Mouse (Mus musculus) erythroblast, adult 5-6 weeks (primary cell): Measurements from ENCODE around the gene Hmox1. TPM values are rescaled to one million over a fixed set of nuclear protein-coding genes. Genes with fewer than 3 reads are reported as not detected.

Source experiments
- ATAC-seq: replicated peaks from 2 replicates; pipeline ENCODE4 v1.8.0; 2016; ENCODE audit warnings: moderate number of reproducible peaks, mild to moderate bottlenecking, moderate TSS enrichment, inconsistent platforms; ENCODE audit not compliant: poor library complexity, low FRiP score, severe bottlenecking
- total RNA-seq, 2 experiments: library from RNA; stranded (forward) in 1 of 2; stranded (reverse) in 1 of 2; fragments of 150-400 nt in 1 of 2; fragments of 200-764, 138-1000 nt in 1 of 2; gene quantifications; 2 replicates each; pipeline versions ENCODE4 v1.2.3 to v1.2.4; 2015 to 2017; ENCODE audit warnings: low replicate concordance in 2 of 2

The Hmox1 gene
- total RNA-seq (2015; ENCODE audit: low replicate concordance) (38.8 and 51.6 TPM in 2 replicates), total RNA-seq (2017; ENCODE audit: low replicate concordance) (58.8 and 63.7 TPM in 2 replicates)

DNA sequence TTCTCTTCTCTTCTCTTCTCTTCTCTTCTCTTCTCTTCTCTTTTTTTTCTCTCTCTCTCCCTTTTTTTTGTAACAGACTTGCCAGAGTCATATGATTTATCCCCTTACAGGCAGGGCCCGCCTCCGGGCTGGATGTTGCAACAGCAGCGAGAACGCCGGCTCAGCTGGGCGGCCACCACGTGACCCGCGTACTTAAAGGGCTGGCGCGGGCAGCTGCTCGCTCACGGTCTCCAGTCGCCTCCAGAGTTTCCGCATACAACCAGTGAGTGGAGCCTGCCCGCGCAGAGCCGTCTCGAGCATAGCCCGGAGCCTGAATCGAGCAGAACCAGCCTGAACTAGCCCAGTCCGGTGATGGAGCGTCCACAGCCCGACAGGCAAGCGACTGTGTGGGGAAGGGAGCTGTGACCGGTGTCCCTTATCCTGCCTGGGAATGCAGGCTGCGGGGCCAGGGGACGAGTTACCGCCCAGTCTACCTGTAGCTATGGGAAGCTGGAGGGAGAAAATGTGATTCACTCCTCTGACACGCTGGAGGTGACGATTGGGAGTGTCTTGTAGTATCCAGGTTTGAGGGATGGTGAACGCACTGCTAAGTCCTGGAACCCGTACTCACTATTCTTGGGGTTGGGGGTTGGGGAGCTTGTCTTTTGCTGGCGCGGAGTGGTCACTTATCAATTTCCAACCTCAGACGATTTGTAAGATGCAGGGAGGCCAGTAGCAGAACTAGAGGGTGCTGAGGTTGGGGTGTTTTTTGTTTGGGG lies at the start of gene Hmox1:
Hmox1 (plus strand) TSS at position 223 of the 758 bp plus-strand sequence.
- peak; percentile 57 for ATAC-seq

DNA sequence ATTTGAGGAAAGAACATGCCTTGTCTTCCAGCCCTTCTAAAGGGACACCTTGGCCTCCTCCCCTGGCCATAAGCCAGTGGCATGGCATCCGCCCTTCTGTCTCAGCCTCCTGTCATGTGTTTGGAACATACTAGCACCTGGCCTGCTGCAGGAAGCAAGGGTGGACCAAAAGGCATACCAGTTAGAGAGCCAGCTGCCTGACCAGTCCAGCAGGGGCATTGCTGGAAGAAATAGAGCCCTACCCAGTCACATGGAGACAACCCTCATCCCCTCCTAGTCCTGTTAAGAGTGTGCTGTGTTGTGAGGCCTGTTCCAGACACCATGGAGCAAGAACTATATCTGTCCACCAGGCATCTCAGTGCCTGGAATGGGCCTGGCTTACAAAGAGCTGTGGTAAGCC lies 47.1 kb upstream of the Hmox1 start:
- no peak for ATAC-seq

DNA sequence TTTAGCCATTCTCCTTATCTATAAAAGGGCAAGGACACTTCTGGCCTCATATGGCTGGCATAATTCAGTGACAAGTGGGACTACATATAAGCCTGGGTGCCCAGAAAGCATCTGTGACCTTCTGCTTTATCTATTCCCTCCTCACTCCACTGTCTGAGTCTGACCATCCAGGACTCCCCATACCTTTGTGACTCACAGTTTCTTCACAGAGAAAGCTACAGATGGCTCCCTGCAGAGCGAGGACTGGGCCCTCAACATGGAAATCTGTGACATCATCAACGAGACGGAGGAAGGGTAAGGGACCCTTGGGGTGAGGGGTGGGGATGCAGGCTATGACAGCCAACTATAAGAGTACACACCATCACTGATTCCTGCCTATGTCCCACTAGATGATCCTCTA lies 45.6 kb upstream of the Hmox1 start:
- ATAC-seq, result no peak

DNA sequence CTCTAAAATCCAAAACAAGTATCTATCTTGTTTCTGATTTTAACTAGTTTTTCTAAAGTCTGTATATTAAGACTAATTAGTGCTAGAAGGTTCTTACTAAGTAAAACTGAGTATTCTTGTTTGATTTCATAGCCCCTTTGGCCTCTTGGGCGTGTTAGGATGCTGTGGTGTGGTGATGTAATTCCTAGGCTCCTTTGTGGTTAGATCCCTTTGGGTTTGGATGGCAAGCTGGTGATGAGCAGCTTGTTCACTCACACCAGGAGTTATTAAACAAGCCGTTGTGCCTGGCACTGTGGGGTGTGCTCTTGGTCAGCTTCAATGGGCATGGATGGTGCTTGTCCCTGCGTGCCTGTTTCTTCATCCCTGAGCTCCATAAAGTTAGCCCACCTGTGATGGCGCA lies 40.1 kb upstream of the Hmox1 start:
- ATAC-seq, result no peak

DNA sequence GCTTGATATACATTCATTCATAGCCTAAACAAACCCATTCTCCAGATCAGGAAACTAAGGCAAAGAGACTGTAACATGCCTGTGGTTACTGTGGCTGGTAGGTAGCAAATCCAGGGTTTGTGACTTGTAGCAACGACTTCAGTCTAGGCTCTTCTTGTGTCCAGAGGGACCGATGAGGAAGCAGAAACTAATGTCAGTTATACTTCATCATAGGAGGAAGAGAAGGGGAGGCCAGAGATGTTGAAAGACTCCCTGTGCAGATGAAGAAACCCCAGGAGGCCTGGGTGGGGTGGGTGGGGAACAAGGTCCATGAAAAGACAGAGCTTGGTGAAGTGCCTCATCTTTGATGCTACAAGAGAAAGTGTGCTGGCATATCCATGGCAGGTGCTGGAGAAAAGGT lies 37.7 kb upstream of the Hmox1 start:
- no peak for ATAC-seq

DNA sequence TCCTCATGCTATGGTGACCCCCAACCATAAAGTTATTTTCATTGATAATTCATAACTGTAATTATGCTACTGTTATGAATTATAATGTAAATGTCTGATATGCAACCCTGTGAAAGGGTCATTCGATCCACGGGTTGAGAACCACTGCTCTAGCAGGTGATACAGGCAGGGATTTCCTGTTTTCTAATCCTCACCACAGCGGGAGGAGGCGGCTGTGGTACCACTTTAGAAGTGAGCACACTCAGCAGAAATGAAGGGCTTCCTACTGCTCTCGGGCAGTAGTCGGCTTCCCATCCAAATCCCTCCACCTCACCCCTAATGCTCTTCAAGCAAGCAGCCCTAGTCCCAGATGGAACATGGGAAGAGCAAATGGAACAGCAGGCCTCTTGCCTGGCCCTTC lies 33.4 kb upstream of the Hmox1 start:
- no peak for ATAC-seq

DNA sequence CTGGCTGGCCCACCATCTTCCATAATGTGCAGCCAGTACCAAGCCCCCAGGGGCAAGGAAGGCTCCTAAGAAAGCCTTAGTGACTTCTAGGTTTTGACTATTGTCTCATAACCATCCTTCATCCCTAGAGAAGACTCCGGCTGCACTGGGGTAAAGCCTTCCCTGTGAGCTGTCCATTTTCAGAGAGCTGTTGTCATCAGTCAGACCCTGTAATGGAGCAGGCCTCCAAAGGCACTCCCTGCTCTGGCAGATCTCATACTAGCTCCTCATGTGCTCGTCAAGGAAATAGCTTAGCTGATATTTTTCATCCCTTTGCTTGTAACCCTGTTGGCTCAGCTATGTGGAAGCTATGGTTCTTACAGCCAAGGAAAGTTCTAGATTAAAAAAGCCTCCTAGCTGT lies 32.6 kb upstream of the Hmox1 start:
- no peak for ATAC-seq

DNA sequence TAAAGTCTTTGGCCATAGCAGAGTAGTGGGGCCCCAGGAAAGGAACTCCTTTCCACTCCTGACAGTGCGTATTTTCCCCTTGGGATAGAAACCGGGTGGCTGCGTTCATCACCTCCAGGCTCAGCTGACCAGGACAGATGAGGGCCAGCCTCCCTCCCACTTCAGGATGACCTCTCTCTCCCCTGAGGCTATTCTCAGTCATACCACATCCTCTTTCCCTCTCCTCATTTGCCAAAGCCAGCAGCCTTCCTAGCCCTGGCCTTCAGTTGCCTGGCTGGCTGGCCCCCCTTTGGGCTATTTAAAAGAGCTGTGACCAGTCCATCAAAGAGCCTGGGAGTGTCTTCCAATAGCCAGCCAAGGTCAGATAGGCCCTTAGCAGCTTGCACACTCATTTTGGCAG lies 30.1 kb upstream of the Hmox1 start:
- no peak for ATAC-seq

DNA sequence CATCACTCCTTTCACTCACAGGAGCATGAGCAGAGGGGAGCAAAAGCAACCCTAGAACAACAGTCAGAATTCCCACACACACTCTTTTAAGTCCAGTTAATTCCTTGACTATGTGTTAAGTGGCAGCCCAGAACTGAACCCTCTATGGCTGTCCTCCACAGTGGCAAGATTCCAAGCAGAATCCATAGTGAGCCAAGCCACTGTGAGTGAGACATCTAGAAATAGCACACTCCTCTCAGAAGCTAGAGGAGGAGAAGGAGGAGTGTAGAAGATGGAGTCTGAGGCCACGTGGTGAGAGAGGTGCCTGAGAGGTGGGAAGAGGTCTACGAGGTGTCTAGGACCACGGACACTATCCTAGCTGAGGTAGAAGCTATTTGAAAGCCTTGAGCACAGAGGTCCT lies 28.6 kb upstream of the Hmox1 start:
- no peak for ATAC-seq

DNA sequence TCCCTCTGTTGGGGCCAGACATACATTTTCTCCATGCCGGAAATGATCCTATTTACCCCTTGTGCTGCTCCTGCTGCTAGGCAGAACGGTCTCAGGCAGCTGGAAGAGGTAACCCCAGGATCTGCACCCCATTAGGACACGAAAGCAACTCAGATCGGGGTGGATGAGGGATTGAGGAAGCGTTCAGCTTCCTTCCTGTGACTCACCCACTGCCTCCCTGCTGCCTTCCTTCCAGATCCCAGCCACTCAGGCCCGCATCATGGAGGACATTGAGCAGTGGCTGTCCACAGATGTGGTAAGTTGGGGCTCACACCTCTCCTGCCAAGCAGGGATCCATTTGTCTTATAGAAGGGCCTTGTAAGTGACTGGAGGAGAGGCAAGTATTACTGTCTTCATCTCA lies 26.1 kb upstream of the Hmox1 start:
- no peak for ATAC-seq

DNA sequence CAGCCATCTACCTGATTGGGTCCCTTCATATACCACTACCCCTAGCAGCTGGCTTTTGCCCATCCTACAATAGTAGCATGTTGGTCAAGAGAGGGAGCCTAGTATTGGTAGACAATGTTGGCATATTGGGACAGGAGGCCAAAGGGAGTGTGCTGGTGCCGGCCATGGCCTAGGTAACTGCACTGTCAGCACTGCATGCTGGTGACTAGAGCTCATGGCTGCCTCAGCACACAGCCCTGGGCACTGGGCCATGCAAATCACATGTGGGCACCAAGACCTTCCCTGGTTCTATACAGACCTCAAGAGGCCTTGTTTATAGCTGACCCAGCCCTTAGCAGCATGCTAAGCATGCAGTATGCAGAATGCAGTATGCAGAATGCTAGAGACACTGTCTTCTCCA lies 23.1 kb upstream of the Hmox1 start:
- no peak for ATAC-seq

DNA sequence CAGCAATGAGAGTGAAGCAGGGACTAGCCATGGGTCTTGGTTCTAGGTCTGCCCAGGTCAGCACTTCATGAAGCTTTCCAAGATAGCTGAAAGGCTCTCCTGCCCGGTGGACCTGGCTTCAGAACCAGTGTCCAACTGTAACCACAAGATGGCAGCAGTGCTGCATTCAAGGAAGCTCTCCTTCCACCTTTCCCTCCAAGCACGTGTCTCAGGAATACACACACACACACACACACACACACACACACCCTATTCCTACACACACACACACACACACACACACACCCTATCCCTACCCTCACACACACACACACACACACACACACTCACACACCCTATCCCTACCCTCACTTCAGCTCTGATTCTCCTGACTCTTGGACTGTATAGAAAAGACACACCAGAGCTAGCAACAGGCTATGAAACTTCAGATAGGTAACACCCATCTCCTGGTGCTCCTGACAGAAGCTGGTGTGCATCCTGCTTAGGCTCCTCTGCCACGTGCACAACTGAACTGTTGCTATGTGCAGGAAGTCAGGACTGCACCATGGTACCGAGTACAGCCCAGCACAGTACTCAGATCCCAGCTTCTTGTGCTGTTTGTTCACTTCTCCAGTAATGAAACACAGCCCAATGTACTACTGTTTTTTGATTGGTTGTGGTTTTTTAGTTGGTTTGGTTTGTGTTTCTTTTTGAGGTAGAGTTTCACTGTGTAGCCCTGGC lies 21.6 kb upstream of the Hmox1 start:
- peak; percentile 85 for ATAC-seq

DNA sequence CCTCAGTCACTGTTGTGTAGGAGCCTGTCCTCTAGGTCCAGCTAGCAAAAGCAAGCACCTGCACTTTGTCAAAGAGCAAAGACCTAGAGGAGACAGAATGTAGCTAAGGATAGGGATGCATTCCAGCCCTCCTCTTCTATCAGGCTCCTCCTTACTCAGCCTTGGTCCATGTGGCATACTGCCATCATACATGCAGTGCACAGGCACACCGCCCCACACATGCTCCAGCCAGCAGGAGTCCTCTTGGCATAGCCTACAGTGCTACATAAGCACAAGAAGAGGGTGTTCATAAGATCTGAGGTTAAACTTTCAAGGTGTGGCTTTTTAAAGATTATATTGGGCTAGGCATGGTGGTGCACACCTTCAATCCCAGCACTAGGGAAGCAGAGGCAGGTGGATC lies 18.5 kb upstream of the Hmox1 start:
- ATAC-seq, result no peak

DNA sequence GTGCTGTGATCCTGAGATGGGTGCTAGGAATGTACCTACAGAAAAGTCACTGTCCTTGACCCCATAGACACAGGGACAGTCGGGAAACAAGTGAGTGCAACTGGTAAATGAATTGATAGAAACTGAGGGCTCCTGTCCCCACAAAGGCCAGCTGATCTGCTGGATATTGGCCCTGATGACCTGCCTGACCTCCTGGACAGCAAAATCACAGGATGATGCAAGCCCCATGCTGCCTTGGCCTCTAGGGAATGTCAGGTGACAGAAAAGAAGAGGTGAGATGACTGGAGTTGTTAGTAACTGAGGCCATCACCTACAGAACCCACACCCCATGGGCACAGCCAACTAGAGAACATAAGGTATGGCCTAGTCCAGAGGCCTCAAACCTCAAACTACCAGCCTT lies 15.2 kb upstream of the Hmox1 start:
- no peak for ATAC-seq

DNA sequence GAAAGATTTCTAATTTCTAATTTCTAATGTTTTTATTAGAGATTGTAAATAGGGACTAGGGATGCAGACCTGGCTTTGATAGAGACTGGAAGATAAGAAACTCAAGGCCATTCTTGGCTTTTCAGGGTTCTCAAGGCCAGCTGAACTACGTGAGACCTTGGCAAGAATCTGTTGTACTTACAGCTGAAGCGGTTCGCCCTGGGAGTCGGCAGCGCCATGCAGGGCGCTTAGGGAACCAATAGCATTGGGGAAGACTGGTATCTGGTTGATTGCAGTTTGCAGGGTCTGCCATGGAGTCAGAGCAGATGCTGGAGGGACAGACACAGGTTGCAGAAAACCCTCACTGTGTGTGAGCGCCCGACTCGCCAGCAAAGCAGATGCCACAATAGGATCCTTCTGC lies 14.6 kb upstream of the Hmox1 start:
- ATAC-seq, result no peak

DNA sequence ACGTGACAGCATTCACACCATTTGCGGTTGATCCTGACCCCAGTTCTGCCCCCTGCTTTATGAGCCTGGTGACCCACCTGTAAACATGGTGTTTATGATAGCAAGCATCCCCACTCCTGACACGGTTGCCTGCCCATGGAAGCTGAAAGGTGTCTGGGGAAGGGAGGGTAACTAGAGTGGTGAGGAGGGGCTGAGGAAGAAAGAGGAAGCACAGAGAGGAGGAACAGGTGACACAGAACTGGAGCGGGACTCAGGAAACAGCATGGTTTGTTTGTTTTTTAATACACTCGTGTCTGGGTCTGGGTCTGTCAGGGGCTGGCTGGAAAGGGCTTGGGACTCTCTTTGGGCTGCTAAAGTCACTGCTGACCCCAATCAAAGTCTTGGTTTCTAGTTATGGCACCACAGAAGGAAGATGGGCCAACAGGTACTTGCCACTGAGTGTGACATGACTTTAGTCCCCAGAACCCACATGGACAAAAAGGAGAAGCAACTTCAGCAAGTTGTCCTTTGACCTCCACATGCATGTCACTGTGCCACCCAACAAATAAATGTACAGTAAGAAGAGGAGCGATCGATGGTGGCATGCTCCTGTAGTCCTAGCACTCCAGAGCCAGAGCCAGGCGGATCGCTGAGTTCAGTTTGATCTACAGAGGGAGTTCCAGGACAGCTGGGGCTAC lies 11.9 kb upstream of the Hmox1 start:
- ATAC-seq, result no peak

DNA sequence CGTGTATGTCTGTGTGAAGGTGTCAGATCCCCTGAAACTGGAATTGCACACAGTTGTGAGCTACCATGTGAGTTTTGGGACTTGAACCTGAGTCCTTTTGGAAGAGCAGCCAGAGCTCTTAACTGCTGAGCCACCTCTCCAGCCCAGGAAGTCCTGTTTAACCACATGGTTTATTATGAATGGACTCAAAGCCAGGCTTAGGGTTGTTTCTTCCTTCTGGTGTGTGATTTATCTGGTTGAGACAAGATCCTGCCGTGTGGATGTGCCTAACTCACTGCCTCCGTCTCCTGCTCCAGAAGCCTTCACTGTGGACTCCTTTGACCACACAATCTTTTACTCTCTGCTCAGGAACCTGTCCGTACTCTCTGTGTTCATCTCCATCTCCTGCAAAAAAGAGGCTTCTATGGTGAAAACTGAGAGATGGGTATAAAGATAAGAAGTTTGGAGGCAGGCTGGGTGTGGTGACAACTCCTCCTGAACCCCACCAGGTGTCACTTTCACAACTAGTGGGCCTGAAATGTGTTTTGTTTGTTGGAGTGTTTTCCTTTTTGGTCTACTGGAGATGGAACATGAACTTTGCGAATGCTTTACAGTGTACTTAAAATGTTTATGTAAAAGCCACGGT lies 11.1 kb upstream of the Hmox1 start:
- 0 out of 2 replicates have a peak, but pooled peaks have one; percentile 3 for ATAC-seq

DNA sequence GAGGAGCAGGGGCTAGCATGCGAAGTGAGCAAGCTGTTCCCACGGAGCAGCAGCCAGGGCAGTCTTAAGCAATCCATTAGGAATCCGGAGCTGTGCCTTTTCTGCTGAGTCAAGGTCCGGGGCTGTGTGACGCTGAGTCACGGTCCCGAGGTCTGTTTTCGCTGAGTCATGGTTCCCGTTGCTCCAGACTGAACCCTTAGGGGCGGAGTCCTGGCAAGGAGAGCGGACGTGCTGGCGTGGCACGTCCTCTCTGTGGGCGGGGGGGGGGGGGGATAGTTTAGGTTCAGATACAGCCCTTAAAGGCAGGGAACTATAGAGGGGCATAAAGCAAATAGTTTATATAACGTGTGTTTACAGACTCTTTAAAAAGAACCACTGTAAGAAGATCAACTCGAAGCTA lies 9.6 kb upstream of the Hmox1 start:
- peak; percentile 89 for ATAC-seq

DNA sequence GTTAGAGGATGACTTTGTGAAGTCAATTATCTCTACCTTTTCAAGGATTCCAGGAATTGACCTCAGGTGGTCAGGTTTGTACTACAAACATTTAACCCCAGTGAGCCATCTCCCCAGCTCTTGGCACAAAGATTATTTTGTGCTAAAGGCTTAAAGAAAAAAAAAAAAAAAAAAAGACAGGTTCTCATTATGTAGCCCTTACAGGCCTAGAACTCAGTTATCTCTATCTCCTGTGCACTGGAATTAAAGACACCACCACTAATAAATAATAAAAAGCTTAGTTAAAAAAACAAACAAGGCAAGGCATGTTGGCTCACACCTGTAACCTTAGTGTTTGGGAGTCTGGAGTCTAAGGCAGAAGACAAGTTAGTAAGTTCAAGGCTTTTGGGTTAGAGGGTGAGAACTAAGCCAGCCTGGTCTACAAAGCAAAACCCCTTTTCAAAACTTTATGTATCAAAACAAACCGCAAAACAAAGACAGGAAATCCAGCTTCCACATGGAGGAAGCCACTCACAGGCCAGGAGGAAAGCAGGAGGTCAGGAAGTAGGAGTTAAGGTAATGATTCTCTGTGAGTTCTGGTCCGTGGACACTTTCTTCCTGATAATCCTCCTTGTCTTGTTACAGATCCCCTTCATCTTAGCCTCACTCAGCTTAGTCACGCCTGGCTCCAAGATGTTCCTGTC lies 8.9 kb upstream of the Hmox1 start:
- no peak for ATAC-seq

DNA sequence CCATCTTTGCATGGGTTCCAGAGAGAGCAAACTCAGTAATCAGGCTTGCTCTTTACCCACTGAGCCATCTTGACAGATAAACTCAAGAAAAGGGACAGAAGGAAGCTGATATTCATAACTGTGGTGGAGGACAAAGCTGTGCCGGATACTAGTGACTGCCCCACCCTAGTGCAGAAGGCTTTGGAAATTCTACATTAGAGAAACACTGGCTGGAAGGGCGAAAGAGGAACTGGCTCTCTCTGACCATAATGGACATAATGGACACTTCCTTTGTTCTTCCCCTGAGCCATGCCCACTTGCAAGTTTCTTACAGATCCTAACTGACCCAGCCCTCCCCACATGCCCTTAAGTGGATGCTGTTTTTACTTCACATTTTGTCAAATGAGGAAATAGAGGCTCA lies 7.4 kb upstream of the Hmox1 start:
- no peak for ATAC-seq
